Mouse (Mus musculus): ENCODE results near the gene Cdk5rap2.

Cdk5rap2 gene

DNA sequence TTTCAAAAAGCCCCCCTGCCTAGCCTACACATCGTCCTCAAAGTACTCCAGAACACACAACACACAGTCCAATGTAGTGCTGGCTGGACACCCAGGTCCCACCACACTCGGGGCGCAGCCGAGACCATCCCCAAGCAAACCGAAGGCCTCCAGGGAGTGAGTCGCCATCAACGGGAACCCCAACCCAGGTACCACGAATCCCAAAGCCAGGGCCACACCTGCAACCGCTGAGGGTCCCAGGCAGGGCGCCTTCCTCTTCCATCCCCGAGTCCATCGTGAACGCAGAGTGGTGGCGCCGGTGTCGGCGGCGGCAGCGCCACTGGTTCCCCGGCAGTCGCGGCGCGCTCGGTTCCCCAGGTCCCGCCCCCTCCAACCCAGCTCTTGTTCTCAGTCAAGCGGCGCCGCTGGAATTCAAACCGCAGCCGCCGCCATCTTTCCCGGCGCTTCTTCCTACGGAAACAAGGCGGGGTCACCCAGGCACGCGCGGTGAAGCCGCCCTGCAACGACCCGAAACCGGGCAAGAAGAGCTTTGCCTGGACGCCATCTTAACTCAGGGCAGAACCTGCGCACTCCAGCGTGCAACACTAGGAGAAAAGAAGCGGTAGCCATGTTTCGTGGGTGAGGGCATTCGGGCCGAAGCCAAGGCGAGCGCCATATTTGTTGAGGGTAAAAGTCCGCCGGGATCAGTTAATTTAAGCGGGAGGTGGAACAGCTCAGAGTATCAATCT is at the start of gene Cdk5rap2:
Gene Cdk5rap2 (minus strand): TSS at position 450 of the 728 bp plus-strand sequence.
- DNase-seq (ENCODE audit: low spot score), result peak; percentile 97

DNA sequence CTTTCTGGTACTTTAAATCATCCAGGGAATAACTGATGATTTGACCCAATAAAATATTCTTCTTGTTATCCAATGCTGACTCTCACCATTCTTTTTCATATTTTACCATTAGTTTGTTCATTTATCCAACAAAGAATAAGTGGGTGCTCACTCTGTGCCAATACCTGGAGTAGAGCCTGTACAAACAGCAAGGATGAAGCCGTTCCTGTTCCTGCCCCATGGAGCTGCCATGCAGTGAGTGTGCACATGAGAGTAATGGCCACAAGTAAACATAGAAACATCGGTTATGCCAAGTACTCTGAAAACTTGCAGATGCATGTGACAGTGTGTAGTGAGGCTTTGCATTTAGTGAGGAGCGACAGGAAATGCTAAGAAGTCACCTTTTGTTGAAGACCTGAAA is 41.9 kb upstream of the Cdk5rap2 start:
- no peak for DNase-seq (ENCODE audit: low spot score)

DNA sequence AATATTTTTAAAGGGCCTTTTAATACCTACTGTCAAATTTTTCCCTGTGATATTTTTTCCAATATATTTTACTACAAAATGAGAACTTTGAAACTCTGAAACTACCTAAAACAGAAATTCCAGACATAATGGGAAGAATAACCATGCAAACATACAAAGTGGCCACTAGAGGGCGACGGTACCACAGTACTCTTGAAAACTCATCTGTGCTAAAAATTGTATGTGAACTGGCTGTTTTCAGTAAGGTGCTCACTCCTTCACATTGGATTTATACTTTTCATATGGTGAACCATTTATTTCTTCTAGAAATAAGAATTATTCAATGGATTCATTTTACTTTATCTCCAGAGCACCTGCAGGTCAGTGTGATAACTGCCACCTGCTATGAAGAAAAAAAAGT is 41.5 kb upstream of the Cdk5rap2 start:
- no peak for DNase-seq (ENCODE audit: low spot score)

DNA sequence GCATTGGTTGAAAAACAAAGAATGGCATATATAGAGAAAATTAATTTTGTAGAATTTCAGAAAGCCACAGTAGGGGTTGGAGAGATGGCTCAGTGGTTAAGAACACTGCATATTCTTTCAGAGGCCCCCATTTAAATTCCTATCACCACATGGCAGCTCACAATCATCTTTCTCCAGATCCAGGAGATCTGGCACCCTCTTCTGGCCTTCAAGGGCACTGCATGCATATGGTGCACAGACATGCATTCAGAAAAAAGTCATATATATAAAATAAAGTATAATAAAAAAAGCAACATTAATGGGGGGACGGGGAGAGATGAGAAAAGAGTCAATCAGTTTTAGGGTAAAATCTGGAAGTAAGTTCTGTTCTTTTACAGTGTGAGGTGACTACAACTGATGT is 39.4 kb upstream of the Cdk5rap2 start:
- DNase-seq (ENCODE audit: low spot score), result no peak

DNA sequence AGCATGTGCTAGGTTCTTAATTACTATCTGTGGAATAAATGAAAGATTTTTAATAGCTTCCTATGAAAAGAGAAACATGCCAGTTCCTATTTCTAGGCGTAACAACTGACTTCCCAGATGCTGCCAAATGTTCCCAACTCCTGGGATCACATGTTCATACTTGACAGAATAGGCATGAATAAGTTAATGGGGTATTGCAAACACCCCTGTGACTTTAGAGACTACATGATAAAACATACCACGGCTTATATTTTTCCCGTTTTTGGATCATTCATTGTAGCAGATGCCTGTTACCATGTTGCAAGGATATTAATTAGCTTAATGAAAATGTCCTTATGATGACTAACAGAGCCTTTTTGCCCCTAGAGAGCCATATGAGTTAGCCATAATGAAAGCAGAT is 36.5 kb upstream of the Cdk5rap2 start:
- no peak for DNase-seq (ENCODE audit: low spot score)

DNA sequence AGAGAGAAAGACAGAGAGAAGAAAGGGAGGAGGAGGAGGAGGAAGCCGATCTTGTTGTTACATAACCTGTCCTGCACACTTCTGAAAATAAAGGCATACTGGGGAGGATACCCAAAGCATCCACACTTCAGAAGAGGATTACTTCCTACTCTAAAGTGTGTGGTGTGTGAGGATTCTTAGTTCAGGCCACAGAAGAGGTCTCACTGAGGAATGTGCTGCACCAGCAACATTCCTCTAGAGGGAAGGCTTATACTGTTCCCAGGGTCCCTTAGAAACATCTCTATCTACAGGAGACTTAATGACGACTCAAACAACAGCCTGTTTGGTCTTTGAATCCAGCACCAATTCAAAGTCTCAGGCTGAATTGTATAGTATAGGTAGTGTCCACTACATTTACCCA is 10.0 kb upstream of the Cdk5rap2 start:
- DNase-seq (ENCODE audit: low spot score), result no peak

DNA sequence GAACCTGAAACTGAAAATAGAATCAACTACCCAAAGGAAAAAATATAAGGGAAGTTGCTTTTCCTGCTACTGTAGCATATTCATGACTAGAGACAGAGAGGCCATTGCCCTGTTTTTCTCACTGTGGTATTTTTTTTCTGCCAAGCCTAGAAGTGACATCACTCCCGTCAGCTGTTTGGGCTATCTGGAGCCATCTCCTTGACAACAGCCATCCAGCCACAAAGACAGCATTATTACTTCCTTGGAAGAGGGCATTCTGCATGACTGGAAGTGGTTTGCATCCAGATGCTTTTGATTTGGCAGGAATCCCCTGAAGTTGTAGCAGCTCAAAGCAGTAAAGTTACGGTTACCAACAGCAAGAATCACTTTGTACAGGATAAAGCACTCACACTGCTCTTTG is 1.9 kb upstream of the Cdk5rap2 start:
- no peak for DNase-seq (ENCODE audit: low spot score)

DNA sequence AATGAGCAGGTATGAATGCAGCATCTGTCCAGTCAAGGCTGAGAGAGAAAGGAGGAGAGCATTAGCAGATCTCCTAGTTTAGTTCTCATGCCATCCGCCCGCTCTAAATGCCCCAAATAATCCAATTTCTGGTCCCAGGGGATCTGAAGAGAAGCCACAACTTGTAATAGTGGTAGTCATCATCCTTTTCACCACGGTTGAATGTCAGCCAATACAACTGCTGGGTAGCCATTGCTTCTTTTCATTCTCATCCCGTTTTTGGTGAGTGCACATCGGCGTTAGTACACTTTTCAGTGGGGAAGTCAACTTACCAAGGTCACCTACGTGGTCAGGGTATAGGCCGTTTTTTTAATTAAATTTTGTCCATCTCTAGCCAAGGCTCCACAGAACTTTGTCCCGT is 787 bp downstream of the Cdk5rap2 start:
- DNase-seq (ENCODE audit: low spot score), result no peak

DNA sequence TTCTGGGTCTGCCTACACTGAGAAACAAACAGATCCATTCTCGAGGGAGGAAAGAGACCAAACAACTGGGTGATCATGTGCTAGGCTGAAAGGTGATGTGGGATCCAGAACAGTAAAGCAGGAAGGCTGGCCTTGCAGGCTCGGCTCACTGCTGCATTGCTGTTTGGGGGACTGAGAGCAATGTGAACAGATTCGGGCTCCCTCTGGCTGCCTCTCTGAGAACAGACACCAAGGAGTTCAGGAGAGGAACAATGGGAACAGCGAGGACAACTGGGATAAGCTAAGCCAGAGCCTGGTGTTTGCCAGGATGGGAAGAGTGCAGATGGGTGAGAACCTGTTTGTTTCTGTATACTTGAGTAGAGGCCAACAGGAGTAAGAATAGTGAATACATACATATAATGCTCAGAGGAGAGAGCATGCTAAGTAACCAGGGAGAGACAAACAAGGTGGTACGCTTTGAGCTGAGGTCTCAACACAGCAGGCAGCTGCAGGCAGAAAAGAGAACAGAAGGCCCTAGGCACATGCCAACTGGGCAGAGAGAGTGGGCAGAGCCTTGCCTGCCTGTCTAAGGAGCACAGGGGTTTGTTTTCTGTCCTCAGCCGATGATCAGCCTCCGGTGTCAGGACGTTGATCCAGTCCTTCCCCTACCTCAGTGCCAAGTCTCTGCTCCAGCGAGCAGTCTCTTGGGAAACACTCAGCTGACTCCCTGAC is 8.0 kb downstream of the Cdk5rap2 start:
- DNase-seq (ENCODE audit: low spot score), result no peak

DNA sequence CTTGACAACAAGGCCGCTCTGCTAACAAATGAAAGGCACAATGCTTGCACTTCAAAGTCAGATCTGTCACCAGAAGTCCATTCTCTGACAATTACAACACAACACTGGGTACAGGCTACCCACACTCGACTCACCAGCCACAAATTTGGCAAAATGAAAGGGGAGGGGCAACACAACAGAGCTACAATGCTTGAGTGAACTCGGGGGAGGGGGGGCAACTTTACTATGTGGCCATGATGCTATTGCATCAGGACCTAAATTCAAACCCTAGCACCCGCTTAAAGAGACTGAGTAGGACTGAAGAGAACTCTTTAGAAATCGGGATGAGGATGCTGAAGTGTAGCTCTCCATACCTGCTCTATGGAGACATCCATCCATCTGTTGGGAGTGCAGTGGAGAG is 10.8 kb downstream of the Cdk5rap2 start:
- DNase-seq (ENCODE audit: low spot score), result no peak

DNA sequence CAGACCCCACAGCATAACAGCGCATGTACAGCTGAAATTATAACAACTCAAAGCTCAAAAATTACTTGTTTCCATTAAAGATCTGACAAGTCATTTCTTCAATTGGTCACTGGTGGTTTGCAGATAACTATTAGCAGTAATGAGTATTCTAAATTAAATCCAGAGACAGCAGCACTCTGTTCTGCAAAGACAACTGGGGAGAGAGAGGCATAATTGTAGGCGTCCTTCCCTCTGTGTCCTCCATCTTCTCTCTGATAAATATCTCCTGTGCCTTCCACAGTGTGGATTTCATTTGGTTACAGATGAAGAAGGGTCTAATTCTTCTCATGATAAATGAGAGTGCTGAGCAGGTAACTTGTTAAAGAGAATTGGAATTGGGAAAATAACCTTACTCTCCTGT is 11.2 kb downstream of the Cdk5rap2 start:
- DNase-seq (ENCODE audit: low spot score), result no peak

DNA sequence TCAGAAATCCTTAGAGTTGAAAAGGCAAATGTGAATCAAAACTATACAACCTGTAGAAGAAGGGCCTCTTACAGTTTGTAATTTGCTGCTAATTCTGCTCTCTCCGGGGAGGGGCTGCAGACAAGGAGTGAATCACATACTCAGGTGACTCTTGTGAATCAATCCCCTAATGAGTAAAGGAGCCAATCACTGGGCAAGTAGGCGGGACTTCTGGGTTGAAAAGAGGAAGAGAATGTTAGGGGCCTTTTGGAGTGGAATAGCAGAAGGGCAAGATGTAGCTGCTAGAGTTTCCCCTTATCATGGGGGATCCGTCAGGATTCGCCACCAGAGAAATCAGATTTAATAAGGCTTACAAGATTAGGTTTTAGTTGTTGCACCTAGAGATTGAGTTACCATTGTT is 12.2 kb downstream of the Cdk5rap2 start:
- DNase-seq (ENCODE audit: low spot score), result no peak

DNA sequence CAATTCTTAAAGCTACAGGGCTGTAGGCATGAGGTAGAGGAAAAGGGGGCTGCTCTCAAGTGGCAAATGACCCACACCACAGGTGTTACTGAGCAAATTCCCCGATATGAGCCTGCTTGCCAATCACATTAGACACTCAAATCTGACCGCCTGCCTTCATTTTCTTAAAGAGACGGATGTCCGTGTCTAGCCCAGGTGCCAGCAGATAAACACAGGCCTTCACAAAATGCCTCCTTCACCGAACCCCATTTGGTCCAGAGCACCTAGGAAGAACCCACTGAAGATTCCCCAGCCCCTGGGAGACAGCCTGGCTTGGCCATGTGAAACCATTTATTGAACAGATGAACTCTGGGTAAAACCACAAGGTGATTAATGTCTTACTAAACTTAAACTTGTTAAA is 13.5 kb downstream of the Cdk5rap2 start:
- no peak for DNase-seq (ENCODE audit: low spot score)

DNA sequence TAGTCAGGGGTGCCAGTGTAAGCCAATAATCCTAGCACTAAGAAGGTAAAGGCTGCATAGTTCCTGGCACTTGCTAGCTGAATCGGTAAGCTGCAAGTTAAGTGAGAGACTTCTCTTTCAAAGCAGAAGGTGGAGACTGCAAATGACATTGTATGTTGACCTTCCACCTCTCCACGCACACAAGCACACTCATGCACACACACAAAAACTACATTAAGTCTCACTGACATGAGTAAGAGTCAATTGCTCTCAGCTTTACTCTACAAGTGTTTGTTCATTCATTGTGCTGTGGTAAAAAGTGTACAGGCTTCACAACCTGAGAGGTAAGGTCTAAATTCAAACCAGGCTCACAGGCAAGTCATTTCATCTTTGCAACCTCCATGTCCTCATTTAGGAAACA is 15.5 kb downstream of the Cdk5rap2 start:
- DNase-seq (ENCODE audit: low spot score), result no peak

DNA sequence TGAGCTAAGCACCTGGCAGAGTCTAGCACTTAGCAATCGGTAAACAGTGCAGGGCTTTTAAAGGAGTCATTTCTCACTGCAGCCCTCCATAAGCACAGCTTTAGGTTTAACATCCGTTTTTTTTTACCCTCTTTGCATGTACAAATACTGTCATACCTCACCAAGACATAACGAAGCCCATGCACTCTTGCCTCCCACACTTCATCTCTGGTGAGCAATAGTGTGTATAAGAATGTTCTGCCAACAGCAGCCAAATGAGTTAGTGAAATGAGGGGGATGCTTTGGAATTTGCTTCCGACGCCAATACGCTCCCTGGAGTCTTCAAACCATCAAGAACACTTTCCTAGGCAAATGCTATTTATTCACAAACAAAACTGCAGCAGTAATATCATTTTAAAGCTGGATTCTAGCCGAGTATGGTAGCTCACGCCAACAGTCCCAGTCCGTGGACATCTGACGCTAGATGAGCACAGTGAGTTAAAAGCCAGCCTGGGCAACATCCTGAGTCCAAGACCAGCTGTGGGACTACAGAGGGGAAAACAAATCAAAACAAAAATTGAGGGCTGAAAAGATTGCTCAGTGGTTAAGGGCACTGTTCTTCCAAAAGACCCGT is 18.4 kb downstream of the Cdk5rap2 start:
- DNase-seq (ENCODE audit: low spot score), result no peak

DNA sequence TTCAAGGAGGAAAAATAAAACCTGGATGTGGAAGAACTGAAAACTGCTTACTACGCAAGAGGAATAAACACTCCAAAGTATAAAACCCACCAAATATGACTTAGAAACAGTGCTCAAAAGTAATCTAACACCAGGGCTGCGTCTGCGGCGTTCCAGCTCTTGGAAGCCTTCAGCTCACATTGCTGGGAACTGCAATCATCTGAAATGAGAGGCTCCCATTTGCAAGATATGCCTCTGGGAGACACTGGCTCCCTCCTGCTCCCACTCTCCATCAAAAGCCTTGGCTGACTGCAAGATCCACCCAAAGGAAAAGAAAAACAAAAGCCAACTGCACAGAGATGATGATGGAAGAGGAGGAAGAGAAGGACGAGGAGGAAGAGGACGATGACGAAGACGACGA is 19.2 kb downstream of the Cdk5rap2 start:
- DNase-seq (ENCODE audit: low spot score), result no peak

DNA sequence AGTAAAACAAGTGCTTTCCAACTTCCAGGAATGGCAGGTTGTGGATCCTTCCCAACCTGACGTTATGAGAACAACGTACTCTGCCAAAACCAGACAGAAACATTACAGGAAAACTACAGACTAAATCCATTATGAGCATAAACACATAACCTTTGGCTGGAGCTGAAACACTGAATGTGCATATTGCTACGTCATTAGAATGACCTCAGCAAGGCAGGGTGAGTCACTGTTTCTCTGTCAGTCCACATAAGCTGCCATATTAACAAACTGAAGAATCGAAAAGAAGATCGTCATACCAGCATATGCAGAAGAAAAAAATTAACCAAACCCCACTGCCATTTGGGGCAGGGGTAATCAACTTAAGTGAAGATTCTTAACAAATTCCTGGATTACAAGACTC is 24.0 kb downstream of the Cdk5rap2 start:
- DNase-seq (ENCODE audit: low spot score), result no peak

DNA sequence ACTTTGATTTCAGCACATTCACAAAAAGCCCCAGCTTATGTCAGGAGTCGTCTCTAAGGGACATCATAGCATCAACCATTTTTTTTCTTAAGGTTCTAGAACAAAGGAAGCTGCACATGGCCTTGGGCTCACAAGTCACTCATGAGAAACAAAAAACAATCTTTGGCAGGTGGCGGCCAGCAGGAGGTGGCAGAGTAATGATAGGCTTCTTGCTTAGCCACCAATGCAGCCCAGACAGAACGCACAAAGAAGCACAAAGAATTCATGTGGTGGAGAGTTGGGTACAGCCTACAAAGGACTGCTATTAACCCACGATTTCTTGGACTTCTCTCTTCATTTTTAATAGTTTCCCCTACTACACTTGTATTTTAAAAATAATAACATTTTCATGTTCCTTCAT is 32.9 kb downstream of the Cdk5rap2 start:
- no peak for DNase-seq (ENCODE audit: low spot score)

DNA sequence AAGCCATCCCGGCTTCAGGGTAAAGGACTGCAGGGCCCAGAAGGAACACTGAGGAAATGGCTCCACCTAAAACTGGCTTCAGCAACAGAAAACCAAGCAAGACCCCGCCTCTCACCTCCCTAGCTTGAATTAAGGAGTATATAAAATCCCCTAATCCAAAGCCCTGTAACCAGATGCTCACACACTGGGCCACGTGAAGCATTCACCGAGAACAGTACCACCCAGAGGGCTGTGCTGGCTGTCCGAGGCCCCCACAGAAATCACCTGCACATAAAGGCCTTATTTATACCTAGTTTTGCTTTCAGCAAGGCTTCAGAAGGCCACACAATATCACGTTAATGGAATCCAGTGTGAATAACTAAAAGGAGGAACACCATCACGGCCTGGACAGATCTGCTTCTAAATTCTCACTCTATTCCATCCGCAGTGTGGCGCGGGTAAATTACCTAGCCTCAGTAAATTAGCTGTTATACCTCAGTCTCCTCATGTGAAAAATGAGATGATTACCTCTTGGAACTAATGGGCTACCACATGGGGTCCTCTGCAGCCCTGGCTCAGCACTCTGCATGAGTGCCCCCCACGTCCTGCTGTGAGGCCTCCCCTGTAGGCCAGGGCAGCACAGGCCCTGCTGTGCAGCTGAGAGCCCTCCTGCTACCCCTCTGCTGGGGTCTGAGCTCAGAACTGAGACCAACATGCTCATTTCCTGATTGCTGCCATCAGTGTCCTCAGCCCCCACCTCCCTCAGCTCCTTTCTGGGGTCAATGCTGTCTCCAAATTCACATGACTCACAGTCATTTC is 45.0 kb downstream of the Cdk5rap2 start:
- DNase-seq (ENCODE audit: low spot score), result no peak

DNA sequence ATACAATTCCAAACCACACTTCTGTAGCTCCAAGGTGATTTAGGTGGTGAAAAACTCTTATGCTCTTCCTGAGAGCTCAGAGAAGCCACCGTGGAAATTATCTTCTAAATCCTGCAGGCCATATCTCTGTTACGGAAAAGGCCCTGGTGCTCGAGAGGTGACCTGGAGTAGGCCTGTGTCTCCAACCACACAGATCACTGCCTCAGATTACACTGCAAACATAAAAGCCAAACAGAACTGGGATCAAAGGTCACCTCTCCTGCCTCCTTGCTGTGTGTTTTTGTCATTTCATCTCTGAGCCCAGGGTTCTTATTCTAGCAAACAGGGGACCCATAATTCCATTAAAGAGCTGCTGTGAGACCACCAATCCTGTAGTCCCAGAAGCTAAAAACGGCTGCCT is 48.9 kb downstream of the Cdk5rap2 start:
- no peak for DNase-seq (ENCODE audit: low spot score)

DNA sequence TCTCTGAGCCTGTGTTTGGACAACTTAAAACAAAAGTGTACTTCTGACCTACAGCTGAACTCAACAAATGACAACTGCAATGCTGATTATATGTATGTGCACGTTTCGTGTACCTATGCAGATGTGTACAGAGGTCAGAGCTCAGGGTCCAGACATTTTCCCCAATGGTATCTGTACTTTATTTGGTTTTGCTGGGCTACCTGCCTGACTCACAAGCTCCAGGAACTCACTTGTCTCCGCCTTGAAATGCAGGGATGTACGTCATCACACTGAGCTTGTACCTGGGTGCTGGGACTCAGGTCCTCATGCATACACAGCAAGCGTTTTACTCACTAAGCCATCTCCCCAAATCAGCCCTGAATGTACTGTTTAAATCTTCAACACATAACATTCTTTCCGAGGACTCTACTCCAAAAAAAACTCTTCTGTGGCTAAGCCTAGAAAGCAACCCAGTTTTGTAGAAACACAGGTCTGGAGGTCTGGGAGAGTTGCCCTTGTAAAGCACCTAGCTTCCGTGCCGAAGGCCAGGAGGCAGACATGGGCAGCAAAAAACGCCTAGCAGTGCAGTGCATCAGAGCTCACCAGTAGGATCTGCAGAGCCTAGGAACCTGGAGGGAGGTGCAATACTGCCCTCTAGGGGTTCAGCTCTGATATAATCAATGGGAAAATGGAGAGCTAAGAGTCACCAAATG is 54.4 kb downstream of the Cdk5rap2 start:
- DNase-seq (ENCODE audit: low spot score), result peak; percentile 13

DNA sequence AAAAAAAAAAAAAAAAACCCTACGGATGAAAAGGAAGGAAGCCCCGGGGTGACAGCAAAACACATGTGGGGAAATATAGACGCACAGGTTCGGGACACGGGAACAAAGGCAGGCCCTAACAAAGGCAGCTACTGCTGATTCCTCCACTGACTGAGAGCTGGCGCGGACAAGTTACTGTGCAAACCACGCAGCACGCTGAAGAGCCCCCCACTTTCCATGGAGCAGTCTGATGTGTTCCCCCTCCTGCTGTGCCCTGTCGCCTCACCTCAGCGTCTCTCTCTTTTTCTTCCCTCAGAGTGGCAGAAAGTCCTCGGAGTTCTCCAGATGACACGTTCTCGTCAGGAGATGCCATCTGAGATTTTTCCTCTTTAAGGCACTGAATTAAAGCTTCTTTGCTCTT is 55.8 kb downstream of the Cdk5rap2 start:
- DNase-seq (ENCODE audit: low spot score), result no peak

Data from testis, postnatal 14 days (tissue).